Mouse (Mus musculus): Measurements from ENCODE around the gene Sys1. TPM values are rescaled to one million over a fixed set of nuclear protein-coding genes. Genes with fewer than 3 reads are reported as not detected.

The Sys1 gene
- total and polyA plus RNA-seq, 3 experiments, result 85.8 to 94.3 TPM; not detected in 1

GRCm38 (mm10) chr2:164422675-164423393, 33.9 kb upstream of the Sys1 start:
- H3K27ac ChIP-seq (ENCODE audit: control insufficient read depth, low read depth, low read length), result no peak overlapping the region
- H3K4me3 ChIP-seq (ENCODE audit: control insufficient read depth in 1 of 2, insufficient read depth in 1 of 2, low read depth in 2 of 2, low read length in 2 of 2), result no peak overlapping the region
- no peaks in the 10 kb centered on the region for H3K36me3 ChIP-seq (ENCODE audit: control insufficient read depth in 1 of 2, insufficient read depth in 2 of 2, low read length in 2 of 2)
- H3K9ac ChIP-seq (ENCODE audit: control insufficient read depth, low read depth, low read length, poor library complexity, severe bottlenecking), result no peak overlapping the region
- H3K9me3 ChIP-seq (replicated peaks; ENCODE audit: insufficient read depth, low read length), result no peaks in the 10 kb centered on the region
- H3K27me3 ChIP-seq (ENCODE audit: control insufficient read depth in 1 of 2, insufficient read depth in 2 of 2, low read length in 2 of 2), result peaks cover 0 to 6% of the 10 kb centered on the region in 2 experiments; a peak in 3 of 4 replicates
- no peaks in the 10 kb centered on the region for H3K79me2 ChIP-seq (ENCODE audit: control insufficient read depth, insufficient read depth, low read length, poor library complexity)
- TF ChIP-seq BHLHE40 (IDR thresholded peaks at IDR 0.05; ENCODE audit: borderline replicate concordance, low read depth, low read length) (no peak), POLR2AphosphoS2 (IDR thresholded peaks at IDR 0.05; ENCODE audit: low read length) (no peak), POLR2AphosphoS5 (IDR thresholded peaks at IDR 0.05; ENCODE audit: borderline replicate concordance, low read depth, low read length) (no peak), JUND (IDR thresholded peaks at IDR 0.05; ENCODE audit: low read depth, low read length) (no peak), NELFE (IDR thresholded peaks at IDR 0.05; ENCODE audit: low read depth, low read length) (no peak), ZMIZ1 (IDR thresholded peaks at IDR 0.05; ENCODE audit: low read depth, low read length) (no peak), MAX (IDR thresholded peaks at IDR 0.05; ENCODE audit: low read length) (no peak), MXI1 (IDR thresholded peaks at IDR 0.05; ENCODE audit: low read depth, low read length) (no peak), SIN3A (IDR thresholded peaks at IDR 0.05; ENCODE audit: low read length) (no peak), UBTF (IDR thresholded peaks at IDR 0.05; ENCODE audit: borderline replicate concordance, insufficient read depth, low read depth, low read length) (no peak), TAL1 (IDR thresholded peaks at IDR 0.05; ENCODE audit: low read length) (no peak), CHD2 (IDR thresholded peaks at IDR 0.05; ENCODE audit: low read length) (no peak), USF2 (IDR thresholded peaks at IDR 0.05; ENCODE audit: borderline replicate concordance in 1 of 2, insufficient read depth in 1 of 2, low read depth in 1 of 2, low read length in 2 of 2) (no peak), E2F4 (IDR thresholded peaks at IDR 0.05; ENCODE audit: borderline replicate concordance, low read depth, low read length) (no peak)
- DNase-seq (ENCODE audit: low read depth, low spot score), result no peak
- no peaks in the 10 kb centered on the region for H3K4me1 ChIP-seq (ENCODE audit: control insufficient read depth in 1 of 2, insufficient read depth in 2 of 2, low read length in 2 of 2)

GRCm38 (mm10) chr2:164423464-164423863, 33.3 kb upstream of the Sys1 start:
- H3K79me2 ChIP-seq (ENCODE audit: control insufficient read depth, insufficient read depth, low read length, poor library complexity), result no peaks in the 10 kb centered on the region
- peaks cover 0 to 6% of the 10 kb centered on the region in 2 experiments; a peak in 3 of 4 replicates for H3K27me3 ChIP-seq (ENCODE audit: control insufficient read depth in 1 of 2, insufficient read depth in 2 of 2, low read length in 2 of 2)
- H3K9ac ChIP-seq (ENCODE audit: control insufficient read depth, low read depth, low read length, poor library complexity, severe bottlenecking), result no peak overlapping the region
- H3K4me3 ChIP-seq (ENCODE audit: control insufficient read depth in 1 of 2, insufficient read depth in 1 of 2, low read depth in 2 of 2, low read length in 2 of 2), result no peak overlapping the region
- H3K4me1 ChIP-seq (ENCODE audit: control insufficient read depth in 1 of 2, insufficient read depth in 2 of 2, low read length in 2 of 2), result no peaks in the 10 kb centered on the region
- no peaks in the 10 kb centered on the region for H3K9me3 ChIP-seq (replicated peaks; ENCODE audit: insufficient read depth, low read length)
- TF ChIP-seq USF1 (IDR thresholded peaks at IDR 0.05; ENCODE audit: low read depth, low read length), result no peak
- no peak for TF ChIP-seq USF2 (IDR thresholded peaks at IDR 0.05; ENCODE audit: borderline replicate concordance in 1 of 2, insufficient read depth in 1 of 2, low read depth in 1 of 2, low read length in 2 of 2)
- TF ChIP-seq ZKSCAN1 (IDR thresholded peaks at IDR 0.05; ENCODE audit: low read depth, low read length), result no peak
- TF ChIP-seq TAL1 (IDR thresholded peaks at IDR 0.05; ENCODE audit: low read length), result no peak
- TF ChIP-seq UBTF (IDR thresholded peaks at IDR 0.05; ENCODE audit: borderline replicate concordance, insufficient read depth, low read depth, low read length), result no peak
- no peak for TF ChIP-seq JUND (IDR thresholded peaks at IDR 0.05; ENCODE audit: low read depth, low read length)
- no peak for TF ChIP-seq POLR2AphosphoS2 (IDR thresholded peaks at IDR 0.05; ENCODE audit: low read length)
- no peak for TF ChIP-seq CHD1 (IDR thresholded peaks at IDR 0.05; ENCODE audit: low read depth, low read length)
- no peak for TF ChIP-seq MAFK (IDR thresholded peaks at IDR 0.05; ENCODE audit: borderline replicate concordance, low read depth, low read length)
- H3K36me3 ChIP-seq (ENCODE audit: control insufficient read depth in 1 of 2, insufficient read depth in 2 of 2, low read length in 2 of 2), result no peaks in the 10 kb centered on the region
- DNase-seq (ENCODE audit: low read depth, low spot score), result no peak
- no peak overlapping the region for H3K27ac ChIP-seq (ENCODE audit: control insufficient read depth, low read depth, low read length)
